15 mouse cellular contexts compared by ENCODE assay signal in the genomic region with DNA sequence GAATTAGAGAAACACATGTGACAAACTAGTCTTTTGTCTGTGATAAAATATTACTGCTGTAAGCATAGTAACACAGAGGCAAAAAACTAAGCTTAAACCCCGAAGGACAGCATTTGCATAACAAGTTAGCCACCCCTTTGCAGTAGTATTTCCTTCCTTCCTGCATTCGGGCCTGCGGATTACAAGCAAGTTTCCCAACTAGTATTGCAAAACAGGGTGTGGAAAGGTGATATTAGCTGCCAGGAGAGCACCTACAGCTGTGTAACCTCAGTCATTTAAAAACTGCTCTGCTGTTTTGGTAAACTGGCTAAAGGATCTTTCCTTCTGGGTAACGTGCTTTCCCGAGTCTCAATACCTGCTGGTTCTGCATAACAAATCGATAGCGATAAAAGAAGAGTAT. TPM values are rescaled to one million over a fixed set of nuclear protein-coding genes. Genes with fewer than 3 reads are reported as not detected.
DNase-seq lines count a peak whose midpoint lies in the region; ATAC-seq and TF ChIP-seq lines count a peak whose summit lies in the region.
"Had no signal": no experiment of that assay in that cellular context is flagged by ENCODE, and none has a peak within 500 bp of the region (broad histone marks: within the 10 kb centered on the region; RNA-seq: fewer than 3 reads in every experiment).

No protein-coding gene starts in this region.

- H3K27me3 ChIP-seq in kidney, adult 2 months (replicated peaks; ENCODE audit: control insufficient read depth, insufficient read depth, low read length), result no peaks in the 10 kb centered on the region
- no peaks in the 10 kb centered on the region for H3K27me3 ChIP-seq in kidney, embryonic 16.5 days (ENCODE audit: insufficient read depth, low read length)
- no peaks in the 10 kb centered on the region for H3K27me3 ChIP-seq in liver, embryonic 13.5 days
- H3K27me3 ChIP-seq in megakaryocyte, embryonic 14.5 days (replicated peaks), result no peaks in the 10 kb centered on the region
- no peaks in the 10 kb centered on the region for H3K27me3 ChIP-seq in cerebellum, adult 2 months (ENCODE audit: control insufficient read depth, insufficient read depth, low read length)
- H3K27me3 ChIP-seq: limb, embryonic 12.5 days had no signal

- H3K36me3 ChIP-seq in kidney, adult 2 months (ENCODE audit: control insufficient read depth, insufficient read depth, low read length), result no peaks in the 10 kb centered on the region
- no peaks in the 10 kb centered on the region for H3K36me3 ChIP-seq in kidney, embryonic 16.5 days (ENCODE audit: insufficient read depth, low read length)
- peaks cover 15% of the 10 kb centered on the region for H3K36me3 ChIP-seq in liver, embryonic 13.5 days
- peaks cover 47% of the 10 kb centered on the region for H3K36me3 ChIP-seq in megakaryocyte, embryonic 14.5 days (replicated peaks; ENCODE audit: low read length)
- H3K36me3 ChIP-seq: hindbrain, embryonic 10.5 days; limb, embryonic 12.5 days had no signal

- H3K4me1 ChIP-seq in kidney, adult 2 months (ENCODE audit: control insufficient read depth, insufficient read depth, low read length), result peaks cover 44% of the 10 kb centered on the region
- peaks cover 27% of the 10 kb centered on the region for H3K4me1 ChIP-seq in kidney, embryonic 16.5 days (ENCODE audit: insufficient read depth, low read length)
- H3K4me1 ChIP-seq in liver, embryonic 13.5 days (replicated peaks), result peaks cover 79% of the 10 kb centered on the region
- peaks cover 72% of the 10 kb centered on the region for H3K4me1 ChIP-seq in megakaryocyte, embryonic 14.5 days
- peaks cover 8% of the 10 kb centered on the region; the same call in 1 of the 2 replicates for H3K4me1 ChIP-seq in cerebellum, adult 2 months (ENCODE audit: control insufficient read depth, insufficient read depth, low read length)

- peak overlapping the region; percentile 69; the same call in 1 of the 2 replicates for H3K27ac ChIP-seq in kidney, adult 2 months (ENCODE audit: insufficient read depth, low read depth, low read length)
- no peak overlapping the region for H3K27ac ChIP-seq in kidney, embryonic 16.5 days (ENCODE audit: low read length)
- H3K27ac ChIP-seq in liver, embryonic 13.5 days, result peak overlapping the region; percentile 54
- no peak overlapping the region for H3K27ac ChIP-seq in cerebellum, adult 2 months (ENCODE audit: insufficient read depth, low read length)
- H3K27ac ChIP-seq: hindbrain, embryonic 10.5 days; limb, embryonic 12.5 days had no signal

- no peak for TF ChIP-seq CTCF in kidney, adult 2 months (conservative IDR thresholded peaks at IDR 0.05; ENCODE audit: insufficient read depth, insufficient read length, low read depth, low read length)
- TF ChIP-seq CTCF in cerebellum, adult 2 months (IDR thresholded peaks at IDR 0.05; ENCODE audit: borderline replicate concordance, insufficient read depth, low read depth, low read length), result no peak

- DNase-seq in adrenal gland, postnatal 10 days, result peak; percentile 50
- no peak for DNase-seq in adrenal gland, postnatal 25 days
- DNase-seq in kidney, adult 2 months, result no peak
- no peak for DNase-seq in liver, embryonic 13.5 days
- no peak for DNase-seq in cerebellum, adult 11-12 months
- DNase-seq in cerebellum, adult 2 months, result no peak
- DNase-seq: kidney, adult 18-20 months; right cerebral cortex, postnatal 14 days had no signal

- H3K9me3 ChIP-seq in kidney, embryonic 16.5 days (ENCODE audit: low read length), result no peaks in the 10 kb centered on the region
- no peaks in the 10 kb centered on the region for H3K9me3 ChIP-seq in liver, embryonic 13.5 days (replicated peaks)
- no peaks in the 10 kb centered on the region for H3K9me3 ChIP-seq in megakaryocyte, embryonic 14.5 days
- H3K9me3 ChIP-seq: G1E; hindbrain, embryonic 10.5 days; limb, embryonic 12.5 days had no signal

- H3K4me3 ChIP-seq in kidney, adult 2 months (ENCODE audit: insufficient read depth, low read depth, low read length), result no peak overlapping the region
- H3K4me3 ChIP-seq in kidney, embryonic 16.5 days (ENCODE audit: low read length), result no peak overlapping the region
- H3K4me3 ChIP-seq in liver, embryonic 13.5 days (replicated peaks), result 0 out of 2 replicates have a peak overlapping the region, but pooled peaks have one; percentile 7
- H3K4me3 ChIP-seq in megakaryocyte, embryonic 14.5 days (replicated peaks), result peak overlapping the region; percentile 85
- no peak overlapping the region for H3K4me3 ChIP-seq in cerebellum, adult 2 months (replicated peaks; ENCODE audit: insufficient read depth, low read depth, low read length)
- H3K4me3 ChIP-seq: hindbrain, embryonic 10.5 days; limb, embryonic 12.5 days had no signal

- ATAC-seq in kidney, embryonic 16.5 days (ENCODE audit: low FRiP score, low TSS enrichment), result no peak
- ATAC-seq in liver, embryonic 13.5 days (ENCODE audit: low read depth), result no peak
- ATAC-seq: activated CD4-positive, CD25-positive, alpha-beta regulatory T cell, adult 4 months; midbrain, embryonic 16.5 days had no signal

- WGBS in kidney, adult 2 months, result 34% methylated on average over 7 of the region's 7 CpGs
- 55% methylated on average over 7 of the region's 7 CpGs for WGBS in kidney, embryonic 16.5 days
- 42% methylated on average over 7 of the region's 7 CpGs for WGBS in liver, embryonic 13.5 days (ENCODE audit: insufficient replicate concordance)
- 68% methylated on average over 7 of the region's 7 CpGs for WGBS in cerebellum, adult 2 months

- no peak overlapping the region for H3K9ac ChIP-seq in kidney, embryonic 16.5 days (replicated peaks; ENCODE audit: low read length)
- no peak overlapping the region for H3K9ac ChIP-seq in liver, embryonic 13.5 days
- H3K9ac ChIP-seq: limb, embryonic 12.5 days had no signal

- no peak overlapping the region for H3K4me2 ChIP-seq in kidney, embryonic 16.5 days (replicated peaks; ENCODE audit: low read depth, low read length)
- peak overlapping the region; percentile 76 for H3K4me2 ChIP-seq in liver, embryonic 13.5 days
- H3K4me2 ChIP-seq: limb, embryonic 12.5 days had no signal

- TF ChIP-seq POLR2A in kidney, adult 2 months (IDR thresholded peaks at IDR 0.05; ENCODE audit: low read depth, low read length), result no peak
- TF ChIP-seq POLR2A in cerebellum, adult 2 months (IDR thresholded peaks at IDR 0.05; ENCODE audit: borderline replicate concordance, insufficient read depth, low read length), result no peak

RNA-seq across cellular contexts. Expression of a gene that starts 4.1 kb away (rescaled TPM):
- total RNA-seq in adrenal gland, postnatal 10 days (2021), result 100 to 1,000 TPM; 128 to 162 TPM
- 135 and 139 TPM in 2 replicates for total RNA-seq in adrenal gland, postnatal 25 days (2021)
- polyA plus RNA-seq in kidney, adult 2 months (2012; rRNA removed), result 58.1 and 62.3 TPM in 2 replicates
- polyA plus RNA-seq in kidney, embryonic 16.5 days (2015; fragmentation: Nextera tagmentation; extraction: Ambion mirVana), result 10.3 and 11.3 TPM in 2 replicates
- 12.8 and 14.2 TPM in 2 replicates for polyA plus RNA-seq in liver, embryonic 13.5 days (2015; fragmentation: Nextera tagmentation; extraction: Ambion mirVana)
- polyA plus RNA-seq in megakaryocyte, embryonic 14.5 days (2012; ENCODE audit: insufficient read depth, low replicate concordance), result 23.3 and 49.7 TPM in 2 replicates
- polyA plus RNA-seq in cerebellum, adult 2 months (2012; rRNA removed), result 59.6 and 65.2 TPM in 2 replicates

RNA-seq across cellular contexts. Expression of a gene that starts 22.0 kb away (rescaled TPM):
- 10 to 100 TPM; 15.1 to 16.9 TPM for total RNA-seq in adrenal gland, postnatal 10 days (2021)
- total RNA-seq in adrenal gland, postnatal 25 days (2021), result 11.3 and 13.4 TPM in 2 replicates
- polyA plus RNA-seq in kidney, adult 2 months (2012; rRNA removed), result 8.9 and 12.5 TPM in 2 replicates
- 29.8 and 31.2 TPM in 2 replicates for polyA plus RNA-seq in kidney, embryonic 16.5 days (2015; fragmentation: Nextera tagmentation; extraction: Ambion mirVana)
- 30.3 and 33.0 TPM in 2 replicates for polyA plus RNA-seq in liver, embryonic 13.5 days (2015; fragmentation: Nextera tagmentation; extraction: Ambion mirVana)
- polyA plus RNA-seq in megakaryocyte, embryonic 14.5 days (2012; ENCODE audit: insufficient read depth, low replicate concordance), result 3.1 and 10.5 TPM in 2 replicates
- 8.5 and 11.3 TPM in 2 replicates for polyA plus RNA-seq in cerebellum, adult 2 months (2012; rRNA removed)

RNA-seq across cellular contexts. Expression of a gene that starts 22.1 kb away (rescaled TPM):
- 10 to 100 TPM; 18.8 to 23.7 TPM for total RNA-seq in adrenal gland, postnatal 10 days (2021)
- total RNA-seq in adrenal gland, postnatal 25 days (2021), result 19.6 and 23.5 TPM in 2 replicates
- 13.8 and 15.7 TPM in 2 replicates for polyA plus RNA-seq in kidney, adult 2 months (2012; rRNA removed)
- polyA plus RNA-seq in kidney, embryonic 16.5 days (2015; fragmentation: Nextera tagmentation; extraction: Ambion mirVana), result 22.3 and 22.8 TPM in 2 replicates
- polyA plus RNA-seq in liver, embryonic 13.5 days (2015; fragmentation: Nextera tagmentation; extraction: Ambion mirVana), result 13.2 and 15.1 TPM in 2 replicates
- 2.8 and 3.6 TPM in 2 replicates for polyA plus RNA-seq in megakaryocyte, embryonic 14.5 days (2012; ENCODE audit: insufficient read depth, low replicate concordance)
- polyA plus RNA-seq in cerebellum, adult 2 months (2012; rRNA removed), result 19.2 and 23.2 TPM in 2 replicates

RNA-seq across cellular contexts. Expression of a gene that starts 22.1 kb away (rescaled TPM):
- under 1 TPM in 1 of 2 experiments, not detected in 1; 0.58 TPM for total RNA-seq in adrenal gland, postnatal 10 days (2021)
- 0.21 TPM in 1 of 2 replicates, not detected in the other for total RNA-seq in adrenal gland, postnatal 25 days (2021)
- polyA plus RNA-seq in kidney, adult 2 months (2012; rRNA removed), result 0.14 TPM in 2 replicates
- 0.11 TPM in 1 of 2 replicates, not detected in the other for polyA plus RNA-seq in kidney, embryonic 16.5 days (2015; fragmentation: Nextera tagmentation; extraction: Ambion mirVana)
- 0.42 and 0.67 TPM in 2 replicates for polyA plus RNA-seq in liver, embryonic 13.5 days (2015; fragmentation: Nextera tagmentation; extraction: Ambion mirVana)
- not detected in 2 replicates for polyA plus RNA-seq in megakaryocyte, embryonic 14.5 days (2012; ENCODE audit: insufficient read depth, low replicate concordance)
- 0.33 and 0.49 TPM in 2 replicates for polyA plus RNA-seq in cerebellum, adult 2 months (2012; rRNA removed)

RNA-seq across cellular contexts. Expression of a gene that starts 45.2 kb away (rescaled TPM):
- total RNA-seq in adrenal gland, postnatal 10 days (2021), result under 1 TPM in 1 of 2 experiments, not detected in 1; 0.36 TPM
- total RNA-seq in adrenal gland, postnatal 25 days (2021), result 0.70 TPM in 1 of 2 replicates, not detected in the other
- polyA plus RNA-seq in kidney, adult 2 months (2012; rRNA removed), result 0.17 TPM in 1 of 2 replicates, not detected in the other
- 0.14 TPM in 1 of 2 replicates, not detected in the other for polyA plus RNA-seq in kidney, embryonic 16.5 days (2015; fragmentation: Nextera tagmentation; extraction: Ambion mirVana)
- 1.9 and 2.1 TPM in 2 replicates for polyA plus RNA-seq in liver, embryonic 13.5 days (2015; fragmentation: Nextera tagmentation; extraction: Ambion mirVana)
- polyA plus RNA-seq in megakaryocyte, embryonic 14.5 days (2012; ENCODE audit: insufficient read depth, low replicate concordance), result not detected in 2 replicates
- 91.7 and 98.7 TPM in 2 replicates for polyA plus RNA-seq in cerebellum, adult 2 months (2012; rRNA removed)
- polyA plus RNA-seq: G1E; hindbrain, embryonic 10.5 days; limb, embryonic 12.5 days had no signal

Comparison
In these comparisons a context has a peak if more than half of its experiments do, and no peak if none do; other contexts are left out.
1. H3K27ac ChIP-seq: peak in kidney, adult 2 months (single experiment) and liver, embryonic 13.5 days (single experiment); none in kidney, embryonic 16.5 days (single experiment) and cerebellum, adult 2 months (single experiment).
2. H3K4me3 ChIP-seq: peak in liver, embryonic 13.5 days (single experiment) and megakaryocyte, embryonic 14.5 days (single experiment); none in kidney, adult 2 months (single experiment), kidney, embryonic 16.5 days (single experiment) and cerebellum, adult 2 months (single experiment).